Mouse (Mus musculus): ENCODE measurements around the gene Rps19. TPM values are rescaled to one million over a fixed set of nuclear protein-coding genes. Genes with fewer than 3 reads are reported as not detected.
A peak's percentile ranks its signal among the peaks of the same experiment; 100 is the strongest.

The Rps19 gene
- polyA plus RNA-seq, 1 experiment from 2014 or later, result 2,364 TPM

GRCm38 (mm10) chr7:24912480-24912879 lies 28.3 kb downstream of the Rps19 start:
- ATAC-seq (ENCODE audit: low FRiP score, low TSS enrichment), result no peak
- Histone ChIP-seq H3K36me3 (ENCODE audit: insufficient read depth, low read length) (peaks cover 42% of the 10 kb centered on the region), H3K9ac (replicated peaks; ENCODE audit: low read length) (no peak overlapping the region), H3K9me3 (ENCODE audit: low read length) (no peaks in the 10 kb centered on the region), H3K4me1 (ENCODE audit: insufficient read depth, low read length) (peaks cover 2% of the 10 kb centered on the region; the same call in 1 of the 2 replicates), H3K4me3 (ENCODE audit: low read length) (no peak overlapping the region), H3K27me3 (ENCODE audit: insufficient read depth, low read length) (no peaks in the 10 kb centered on the region), H3K4me2 (replicated peaks; ENCODE audit: low read depth, low read length) (no peak overlapping the region), H3K27ac (ENCODE audit: low read length) (no peak overlapping the region)
- WGBS, result 91% methylated on average over 14 of the region's 14 CpGs

DNA sequence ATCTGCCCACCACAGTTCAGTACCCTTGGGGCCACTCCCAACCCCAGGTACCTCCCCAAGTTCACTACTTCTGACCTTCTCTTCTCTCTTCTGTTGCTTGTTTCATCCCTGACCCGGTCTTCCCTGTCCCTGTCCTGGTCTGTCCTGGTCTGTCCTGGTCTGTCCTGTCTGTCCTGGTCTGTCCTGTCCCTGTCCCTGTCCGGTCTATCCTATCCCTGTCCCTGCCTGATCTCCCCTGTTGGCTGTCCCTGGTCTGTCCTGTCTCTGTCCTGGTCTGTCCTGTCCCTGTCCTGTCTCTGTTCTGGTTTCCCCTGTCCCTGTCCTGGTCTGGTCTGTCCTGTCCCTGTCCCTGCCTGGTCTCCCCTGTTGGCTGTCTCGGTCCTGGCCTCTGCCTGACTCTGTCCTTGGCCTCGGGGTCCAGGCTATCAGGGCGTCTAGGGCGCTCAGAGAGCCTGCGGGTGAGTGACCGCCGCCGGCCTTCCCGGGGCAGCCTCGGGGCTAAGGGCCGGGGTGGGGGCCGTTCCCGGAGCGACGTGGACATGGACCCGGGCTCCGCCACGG lies 34.7 kb downstream of the Rps19 start:
- H3K27me3 ChIP-seq (ENCODE audit: insufficient read depth, low read length), result no peaks in the 10 kb centered on the region
- H3K27ac ChIP-seq (ENCODE audit: low read length), result no peak overlapping the region
- 89% methylated on average over 20 of the region's 20 CpGs for WGBS
- H3K4me3 ChIP-seq (ENCODE audit: low read length), result no peak overlapping the region
- no peak overlapping the region for H3K9ac ChIP-seq (replicated peaks; ENCODE audit: low read length)
- H3K36me3 ChIP-seq (ENCODE audit: insufficient read depth, low read length), result peaks cover 57% of the 10 kb centered on the region
- peak; percentile 65 for ATAC-seq (ENCODE audit: low FRiP score, low TSS enrichment)
- H3K4me2 ChIP-seq (replicated peaks; ENCODE audit: low read depth, low read length), result no peak overlapping the region
- H3K9me3 ChIP-seq (ENCODE audit: low read length), result no peaks in the 10 kb centered on the region
- no peaks in the 10 kb centered on the region for H3K4me1 ChIP-seq (ENCODE audit: insufficient read depth, low read length)

- 86% methylated on average over 9 of the region's 9 CpGs for WGBS
- no peaks in the 10 kb centered on the region for H3K27me3 ChIP-seq (ENCODE audit: insufficient read depth, low read length)
- no peak for ATAC-seq (ENCODE audit: low FRiP score, low TSS enrichment)
Measured at GRCm38 (mm10) chr7:24919728-24920127, 35.6 kb downstream of the Rps19 start.

DNA sequence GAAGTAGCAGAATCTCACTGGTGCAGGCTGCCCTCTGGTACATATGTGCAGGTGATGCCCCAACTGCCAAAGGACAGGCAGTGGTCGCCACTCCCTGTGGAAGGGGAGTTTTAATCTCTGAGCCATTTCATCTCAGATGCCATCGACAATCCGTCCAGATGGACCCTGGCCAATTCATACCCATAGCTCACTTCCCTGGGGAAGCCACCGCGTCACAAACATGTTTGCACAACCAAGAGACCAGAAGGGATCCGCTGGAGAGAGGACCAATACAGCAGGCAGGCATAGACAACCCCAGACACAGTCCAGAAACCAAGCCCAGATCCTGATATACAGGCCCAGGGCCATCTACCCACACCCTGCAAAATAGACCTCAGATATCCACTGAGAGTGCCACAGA lies 46.3 kb downstream of the Rps19 start:
- ATAC-seq (ENCODE audit: low FRiP score, low TSS enrichment), result no peak
- Histone ChIP-seq H3K27me3 (ENCODE audit: insufficient read depth, low read length) (peaks cover 68% of the 10 kb centered on the region), H3K4me1 (ENCODE audit: insufficient read depth, low read length) (peaks cover 6% of the 10 kb centered on the region; the same call in 1 of the 2 replicates), H3K9me3 (ENCODE audit: low read length) (no peaks in the 10 kb centered on the region), H3K36me3 (ENCODE audit: insufficient read depth, low read length) (peaks cover 23% of the 10 kb centered on the region), H3K27ac (ENCODE audit: low read length) (no peak overlapping the region), H3K4me2 (replicated peaks; ENCODE audit: low read depth, low read length) (no peak overlapping the region), H3K4me3 (ENCODE audit: low read length) (no peak overlapping the region), H3K9ac (replicated peaks; ENCODE audit: low read length) (no peak overlapping the region)
- WGBS, result 60% methylated on average over 6 of the region's 6 CpGs

More at GRCm38 (mm10) chr7:24919728-24920127, 35.6 kb downstream of the Rps19 start:
- Histone ChIP-seq H3K4me2 (replicated peaks; ENCODE audit: low read depth, low read length) (no peak overlapping the region), H3K36me3 (ENCODE audit: insufficient read depth, low read length) (peaks cover 66% of the 10 kb centered on the region), H3K4me1 (ENCODE audit: insufficient read depth, low read length) (no peaks in the 10 kb centered on the region), H3K4me3 (ENCODE audit: low read length) (no peak overlapping the region), H3K9me3 (ENCODE audit: low read length) (no peaks in the 10 kb centered on the region), H3K9ac (replicated peaks; ENCODE audit: low read length) (no peak overlapping the region), H3K27ac (ENCODE audit: low read length) (no peak overlapping the region)

DNA sequence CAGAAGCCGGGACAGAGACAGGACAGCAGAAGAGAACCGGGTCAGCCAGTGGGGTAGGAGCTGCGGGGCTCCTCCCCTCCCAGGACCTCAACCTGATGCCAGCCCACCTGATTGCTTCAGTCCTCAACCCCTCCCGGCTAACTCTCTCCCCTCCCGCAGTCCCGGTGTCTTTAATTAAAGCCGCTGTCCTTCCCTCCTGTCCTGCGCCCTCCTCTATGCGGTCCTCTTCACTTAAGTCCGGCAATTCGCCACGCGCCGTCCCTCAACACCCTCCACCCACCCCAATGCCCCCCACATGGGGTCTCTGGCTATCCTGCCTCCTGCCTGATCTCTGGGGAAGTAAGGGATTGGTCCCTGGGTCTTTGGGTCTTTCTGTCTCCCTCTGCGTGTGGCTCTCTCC lies 47.5 kb downstream of the Rps19 start:
- 0% methylated on average over 13 of the region's 15 CpGs for WGBS
- ATAC-seq (ENCODE audit: low FRiP score, low TSS enrichment), result no peak; the same call in 1 of the 2 replicates
- Histone ChIP-seq H3K4me3 (ENCODE audit: low read length) (no peak overlapping the region), H3K36me3 (ENCODE audit: insufficient read depth, low read length) (peaks cover 11% of the 10 kb centered on the region), H3K9me3 (ENCODE audit: low read length) (no peaks in the 10 kb centered on the region), H3K4me2 (replicated peaks; ENCODE audit: low read depth, low read length) (no peak overlapping the region), H3K9ac (replicated peaks; ENCODE audit: low read length) (no peak overlapping the region), H3K27me3 (ENCODE audit: insufficient read depth, low read length) (peaks cover 80% of the 10 kb centered on the region), H3K4me1 (ENCODE audit: insufficient read depth, low read length) (peaks cover 6% of the 10 kb centered on the region; the same call in 1 of the 2 replicates), H3K27ac (ENCODE audit: low read length) (no peak overlapping the region)

Other genes with a start within 250 kb of the Rps19 start
- 0.75 and 1.0 TPM in 2 replicates for gene Lypd3, start 247.8 kb upstream of the Rps19 start, polyA plus RNA-seq (2015; fragmentation: Nextera tagmentation; extraction: Ambion mirVana)
- 0.20 TPM in 1 of 2 replicates, not detected in the other for gene Tex101, start 207.7 kb upstream of the Rps19 start, polyA plus RNA-seq (2015; fragmentation: Nextera tagmentation; extraction: Ambion mirVana)
- not detected in 2 replicates for gene BC049730, start 175.1 kb upstream of the Rps19 start, polyA plus RNA-seq (2015; fragmentation: Nextera tagmentation; extraction: Ambion mirVana)
- gene Gm4763, start 157.5 kb upstream of the Rps19 start, polyA plus RNA-seq (2015; fragmentation: Nextera tagmentation; extraction: Ambion mirVana), result not detected in 2 replicates
- 0.30 and 0.61 TPM in 2 replicates for gene Cd177, start 124.1 kb upstream of the Rps19 start, polyA plus RNA-seq (2015; fragmentation: Nextera tagmentation; extraction: Ambion mirVana)
- gene Ceacam10, start 107.2 kb upstream of the Rps19 start, polyA plus RNA-seq (2015; fragmentation: Nextera tagmentation; extraction: Ambion mirVana), result 0.44 TPM in 1 of 2 replicates, not detected in the other
- gene Gm9844, start 22.2 kb upstream of the Rps19 start, polyA plus RNA-seq (2015; fragmentation: Nextera tagmentation; extraction: Ambion mirVana), result 8.3 and 21.9 TPM in 2 replicates
- not detected in 2 replicates for gene Lypd4, start 14.4 kb upstream of the Rps19 start, polyA plus RNA-seq (2015; fragmentation: Nextera tagmentation; extraction: Ambion mirVana)
- not detected in 2 replicates for gene Dmrtc2, start 14.3 kb upstream of the Rps19 start, polyA plus RNA-seq (2015; fragmentation: Nextera tagmentation; extraction: Ambion mirVana)
- gene Cd79a, start 13.0 kb downstream of the Rps19 start, polyA plus RNA-seq (2015; fragmentation: Nextera tagmentation; extraction: Ambion mirVana), result 1.8 and 2.0 TPM in 2 replicates
- gene Arhgef1, start 18.5 kb downstream of the Rps19 start, polyA plus RNA-seq (2015; fragmentation: Nextera tagmentation; extraction: Ambion mirVana), result 94.7 and 105 TPM in 2 replicates
- gene Gm4881, start 60.1 kb downstream of the Rps19 start, polyA plus RNA-seq (2015; fragmentation: Nextera tagmentation; extraction: Ambion mirVana), result not detected in 2 replicates
- gene Rabac1, start 88.4 kb downstream of the Rps19 start, polyA plus RNA-seq (2015; fragmentation: Nextera tagmentation; extraction: Ambion mirVana), result 183 and 199 TPM in 2 replicates
- 0.66 and 1.5 TPM in 2 replicates for gene Atp1a3, start 121.6 kb downstream of the Rps19 start, polyA plus RNA-seq (2015; fragmentation: Nextera tagmentation; extraction: Ambion mirVana)
- 5.1 and 6.3 TPM in 2 replicates for gene Grik5, start 188.0 kb downstream of the Rps19 start, polyA plus RNA-seq (2015; fragmentation: Nextera tagmentation; extraction: Ambion mirVana)
- 37.7 and 44.1 TPM in 2 replicates for gene Zfp574, start 188.2 kb downstream of the Rps19 start, polyA plus RNA-seq (2015; fragmentation: Nextera tagmentation; extraction: Ambion mirVana)